Mouse (Mus musculus): Measurements from ENCODE around the gene Susd6. TPM values are rescaled to one million over a fixed set of nuclear protein-coding genes. Genes with fewer than 3 reads are reported as not detected.
A peak's percentile ranks its signal among the peaks of the same experiment; 100 is the strongest.

Susd6 gene
- total RNA-seq, 1 experiment = 49.5 TPM

- Histone ChIP-seq H3K27ac (ENCODE audit: insufficient read depth, low read depth, low read length, poor library complexity, severe bottlenecking) (peak overlapping the region; percentile 96; the same call in 1 of the 2 replicates), H3K4me3 (ENCODE audit: insufficient read depth in 1 of 2, low read depth in 1 of 2, low read length in 2 of 2, poor library complexity in 1 of 2, severe bottlenecking in 1 of 2) (0 out of 4 replicates have a peak overlapping the region, but pooled peaks of 1 of the 2 experiments have one; percentile 4), H3K4me1 (ENCODE audit: control insufficient read depth in 2 of 2, insufficient read depth in 2 of 2, low read length in 2 of 2, poor library complexity in 1 of 2) (peaks cover 2 to 25% of the 10 kb centered on the region in 2 experiments; a peak in 2 of 4 replicates), H3K36me3 (ENCODE audit: control insufficient read depth, insufficient read depth, low read length, poor library complexity, severe bottlenecking) (no peaks in the 10 kb centered on the region), H3K9ac (ENCODE audit: insufficient read depth, low read depth, low read length, poor library complexity, severe bottlenecking) (peak overlapping the region; percentile 35; the same call in 1 of the 2 replicates), H3K9me3 (ENCODE audit: control insufficient read depth, insufficient read depth, low read depth, low read length) (no peaks in the 10 kb centered on the region)
- no peak for DNase-seq (ENCODE audit: low read depth, low spot score)
- in situ Hi-C loops (cut with MboI; ENCODE audit: low sequenced_read_pairs in 2 of 2, unreplicated experiment in 2 of 2) = loop anchor here in 1 of 2 experiments (10.0 kb wide), 1 partner anchor 119 kb away; the partner anchor contains the start of gene Ccdc177
- TF ChIP-seq HCFC1 (IDR thresholded peaks at IDR 0.05; ENCODE audit: borderline replicate concordance, insufficient read depth, low read length) (no peak), ZC3H11A (IDR thresholded peaks at IDR 0.05; ENCODE audit: borderline replicate concordance, low read depth, low read length) (no peak), MAFK (IDR thresholded peaks at IDR 0.05; ENCODE audit: insufficient read depth, low read depth, low read length) (no peak), ZNF384 (IDR thresholded peaks at IDR 0.05; ENCODE audit: low read depth, low read length) (no peak), CHD2 (IDR thresholded peaks at IDR 0.05; ENCODE audit: low read depth, low read length) (no peak)
Observed at GRCm38 (mm10) chr12:80883881-80884280, 93.6 kb downstream of the Susd6 start.

DNA sequence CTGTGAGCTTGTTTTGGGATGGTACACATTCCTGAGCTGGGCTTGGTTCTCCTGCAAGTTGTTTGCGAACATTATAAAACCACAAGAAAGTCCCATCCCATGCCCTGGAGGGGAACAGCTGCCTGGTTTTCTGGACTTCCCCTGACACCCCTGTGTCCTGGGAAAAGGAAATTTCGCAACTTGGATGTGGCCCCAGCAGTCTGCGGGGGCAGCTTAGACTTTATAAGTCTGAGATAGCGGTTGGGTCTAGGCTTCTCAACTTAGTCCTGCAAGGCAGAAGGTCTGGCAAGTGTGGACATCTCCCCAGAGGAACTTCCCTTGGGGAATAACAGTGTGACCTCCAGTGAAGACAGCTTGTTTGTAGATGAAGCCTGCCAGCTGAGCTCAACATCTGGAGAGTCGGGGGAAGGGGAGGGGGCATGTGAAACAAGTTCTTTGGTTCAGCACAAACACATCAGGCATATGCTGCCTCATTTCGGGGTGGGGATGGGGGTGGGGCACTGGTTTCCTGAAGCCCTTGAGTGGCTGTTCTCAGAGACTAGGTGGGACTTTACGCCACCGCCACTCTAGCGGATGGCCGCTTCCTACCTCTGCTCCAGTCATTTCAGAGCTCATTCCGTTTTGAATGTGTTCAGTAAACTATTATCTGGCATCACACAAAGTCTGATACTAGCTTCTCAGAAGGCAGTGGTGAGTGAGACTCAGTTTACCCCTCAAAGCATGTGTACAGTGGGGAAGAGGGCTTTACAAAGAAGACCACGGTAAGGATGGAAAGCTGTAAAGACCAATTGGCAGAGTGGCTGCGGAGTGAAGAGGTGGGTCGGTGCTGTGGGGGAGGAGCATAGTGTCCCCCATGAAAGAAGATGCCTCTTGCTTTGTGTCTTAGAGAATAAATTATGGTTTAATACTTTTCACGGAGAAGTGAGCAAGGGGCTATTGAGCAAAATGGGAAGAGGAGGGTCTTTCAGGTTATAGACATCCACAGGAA, 95.3 kb downstream of the Susd6 start:
- TF ChIP-seq HCFC1 (IDR thresholded peaks at IDR 0.05; ENCODE audit: borderline replicate concordance, insufficient read depth, low read length) = no peak
- TF ChIP-seq MAFK (IDR thresholded peaks at IDR 0.05; ENCODE audit: insufficient read depth, low read depth, low read length) = no peak
- TF ChIP-seq ZNF384 (IDR thresholded peaks at IDR 0.05; ENCODE audit: low read depth, low read length) = no peak
- TF ChIP-seq CHD2 (IDR thresholded peaks at IDR 0.05; ENCODE audit: low read depth, low read length) = peak; percentile 33; the same call in 1 of the 2 replicates
- no peak for TF ChIP-seq ZC3H11A (IDR thresholded peaks at IDR 0.05; ENCODE audit: borderline replicate concordance, low read depth, low read length)
- Histone ChIP-seq H3K9ac (ENCODE audit: insufficient read depth, low read depth, low read length, poor library complexity, severe bottlenecking) (peak overlapping the region; percentile 50; the same call in 1 of the 2 replicates), H3K36me3 (ENCODE audit: control insufficient read depth, insufficient read depth, low read length, poor library complexity, severe bottlenecking) (no peaks in the 10 kb centered on the region), H3K9me3 (ENCODE audit: control insufficient read depth, insufficient read depth, low read depth, low read length) (no peaks in the 10 kb centered on the region), H3K4me1 (ENCODE audit: control insufficient read depth in 2 of 2, insufficient read depth in 2 of 2, low read length in 2 of 2, poor library complexity in 1 of 2) (peaks cover 0 to 19% of the 10 kb centered on the region in 2 experiments; a peak in 2 of 4 replicates), H3K4me3 (ENCODE audit: insufficient read depth in 1 of 2, low read depth in 1 of 2, low read length in 2 of 2, poor library complexity in 1 of 2, severe bottlenecking in 1 of 2) (peak overlapping the region; percentile 50 to 52), H3K27ac (ENCODE audit: insufficient read depth, low read depth, low read length, poor library complexity, severe bottlenecking) (peak overlapping the region; percentile 96)
- in situ Hi-C loops (cut with MboI; ENCODE audit: low sequenced_read_pairs in 2 of 2, unreplicated experiment in 2 of 2) = loop anchor here in 1 of 2 experiments (10.0 kb wide), 1 partner anchor 121 kb away; the partner anchor contains the start of gene Ccdc177
- DNase-seq (ENCODE audit: low read depth, low spot score) = peak; percentile 79

GRCm38 (mm10) chr12:80887036-80887435, 96.7 kb downstream of the Susd6 start:
- no peaks in the 10 kb centered on the region for H3K36me3 ChIP-seq (ENCODE audit: control insufficient read depth, insufficient read depth, low read length, poor library complexity, severe bottlenecking)
- no peak overlapping the region for H3K4me3 ChIP-seq (ENCODE audit: insufficient read depth in 1 of 2, low read depth in 1 of 2, low read length in 2 of 2, poor library complexity in 1 of 2, severe bottlenecking in 1 of 2)
- 0 out of 2 replicates have a peak overlapping the region, but pooled peaks have one; percentile 28 for H3K9ac ChIP-seq (ENCODE audit: insufficient read depth, low read depth, low read length, poor library complexity, severe bottlenecking)
- peak overlapping the region; percentile 34; the same call in 1 of the 2 replicates for H3K27ac ChIP-seq (ENCODE audit: insufficient read depth, low read depth, low read length, poor library complexity, severe bottlenecking)
- TF ChIP-seq ZNF384 (IDR thresholded peaks at IDR 0.05; ENCODE audit: low read depth, low read length) (no peak), CHD2 (IDR thresholded peaks at IDR 0.05; ENCODE audit: low read depth, low read length) (no peak), ZC3H11A (IDR thresholded peaks at IDR 0.05; ENCODE audit: borderline replicate concordance, low read depth, low read length) (no peak), HCFC1 (IDR thresholded peaks at IDR 0.05; ENCODE audit: borderline replicate concordance, insufficient read depth, low read length) (no peak), MAFK (IDR thresholded peaks at IDR 0.05; ENCODE audit: insufficient read depth, low read depth, low read length) (no peak)
- in situ Hi-C loops (cut with MboI; ENCODE audit: low sequenced_read_pairs in 2 of 2, unreplicated experiment in 2 of 2) = loop anchor here in 1 of 2 experiments (10.0 kb wide), 1 partner anchor 122 kb away; the partner anchor contains the start of gene Ccdc177
- DNase-seq (ENCODE audit: low read depth, low spot score) = no peak
- H3K9me3 ChIP-seq (ENCODE audit: control insufficient read depth, insufficient read depth, low read depth, low read length) = no peaks in the 10 kb centered on the region
- peaks cover 0 to 19% of the 10 kb centered on the region in 2 experiments; a peak in 2 of 4 replicates for H3K4me1 ChIP-seq (ENCODE audit: control insufficient read depth in 2 of 2, insufficient read depth in 2 of 2, low read length in 2 of 2, poor library complexity in 1 of 2)

- H3K9ac ChIP-seq (ENCODE audit: insufficient read depth, low read depth, low read length, poor library complexity, severe bottlenecking) = no peak overlapping the region
- no peak overlapping the region for H3K4me3 ChIP-seq (ENCODE audit: insufficient read depth in 1 of 2, low read depth in 1 of 2, low read length in 2 of 2, poor library complexity in 1 of 2, severe bottlenecking in 1 of 2)
- no peaks in the 10 kb centered on the region for H3K36me3 ChIP-seq (ENCODE audit: control insufficient read depth, insufficient read depth, low read length, poor library complexity, severe bottlenecking)
- no peaks in the 10 kb centered on the region for H3K9me3 ChIP-seq (ENCODE audit: control insufficient read depth, insufficient read depth, low read depth, low read length)
- TF ChIP-seq ZC3H11A (IDR thresholded peaks at IDR 0.05; ENCODE audit: borderline replicate concordance, low read depth, low read length) = no peak
- TF ChIP-seq CHD2 (IDR thresholded peaks at IDR 0.05; ENCODE audit: low read depth, low read length) = no peak
- no peak for TF ChIP-seq HCFC1 (IDR thresholded peaks at IDR 0.05; ENCODE audit: borderline replicate concordance, insufficient read depth, low read length)
- no peak for TF ChIP-seq MAFK (IDR thresholded peaks at IDR 0.05; ENCODE audit: insufficient read depth, low read depth, low read length)
- no peak for TF ChIP-seq ZNF384 (IDR thresholded peaks at IDR 0.05; ENCODE audit: low read depth, low read length)
- in situ Hi-C loops (cut with MboI; ENCODE audit: low sequenced_read_pairs in 2 of 2, unreplicated experiment in 2 of 2) = loop anchor here in 1 of 2 experiments (10.0 kb wide), 1 partner anchor 125 kb away; the partner anchor contains the start of gene Ccdc177
- DNase-seq (ENCODE audit: low read depth, low spot score) = peak; percentile 54
- H3K4me1 ChIP-seq (ENCODE audit: control insufficient read depth in 2 of 2, insufficient read depth in 2 of 2, low read length in 2 of 2, poor library complexity in 1 of 2) = peaks cover 0 to 21% of the 10 kb centered on the region in 2 experiments; a peak in 2 of 4 replicates
- H3K27ac ChIP-seq (ENCODE audit: insufficient read depth, low read depth, low read length, poor library complexity, severe bottlenecking) = no peak overlapping the region
Observed at GRCm38 (mm10) chr12:80889331-80889730, 99.0 kb downstream of the Susd6 start.
